Mouse (Mus musculus) urinary bladder, postnatal 0 days (tissue): ENCODE results near the gene Hlcs. TPM values are rescaled to one million over a fixed set of nuclear protein-coding genes. Genes with fewer than 3 reads are reported as not detected.

Source experiments
- microRNA-seq: library from miRNA; unstranded; fragments of <30 nt; microRNA quantifications from one replicate; pipeline ENCODE4, GENCODE M21; 2016
- polyA plus RNA-seq: library from polyadenylated mRNA; unstranded; fragments of >200 nt; fragmentation: Nextera tagmentation; extraction: Ambion mirVana; gene quantifications from 2 replicates; pipeline ENCODE4 v1.2.1, GENCODE M21; 2015

The Hlcs gene
- polyA plus RNA-seq = 4.8 and 5.2 TPM in 2 replicates

DNA sequence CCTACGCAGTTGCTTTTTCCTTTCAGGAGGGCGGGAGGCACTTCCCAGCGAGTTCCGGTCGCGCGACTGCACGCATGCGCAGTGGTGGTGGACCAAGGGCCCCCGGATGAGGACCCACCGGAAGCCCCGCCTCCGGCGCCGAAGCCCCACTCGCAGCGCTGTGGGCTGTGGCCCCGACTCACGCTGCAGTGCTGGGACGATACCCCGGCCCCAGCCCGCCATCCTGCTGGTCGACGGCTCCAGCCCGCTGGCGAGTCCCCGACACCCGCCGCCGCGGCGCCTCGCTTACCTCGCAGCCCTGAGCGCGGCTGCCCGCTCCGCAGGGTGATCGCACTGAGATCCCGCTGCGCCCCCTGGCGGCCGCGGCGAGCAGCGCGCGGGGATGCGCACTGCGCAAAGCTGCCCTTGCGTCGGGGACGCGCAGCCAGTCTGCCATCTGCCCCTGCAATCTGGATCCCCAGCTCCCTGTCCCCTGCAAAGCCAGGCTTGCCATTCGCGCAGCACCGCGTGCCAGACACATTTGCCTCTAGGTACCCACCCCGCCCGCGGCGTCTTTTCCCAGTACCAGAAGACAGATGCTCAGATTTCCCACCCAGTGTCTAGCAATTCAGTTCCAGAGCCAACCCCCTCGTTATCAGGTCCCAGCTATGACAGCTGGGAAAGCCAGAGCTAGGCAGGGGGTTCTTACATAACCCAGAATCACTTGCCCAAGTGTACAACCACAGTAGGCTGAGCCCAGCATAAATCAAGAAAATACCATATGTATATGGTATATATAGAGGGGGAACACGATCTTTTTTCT lies at the start of gene Hlcs:
Hlcs (minus strand) TSS at position 343 of the 802 bp plus-strand sequence.

GRCm38 (mm10) chr16:94327781-94328711 lies 14.7 kb upstream of the Hlcs start, which contains the start of gene Ripply3:
Ripply3 (plus strand) TSS chr16:94328420.

DNA sequence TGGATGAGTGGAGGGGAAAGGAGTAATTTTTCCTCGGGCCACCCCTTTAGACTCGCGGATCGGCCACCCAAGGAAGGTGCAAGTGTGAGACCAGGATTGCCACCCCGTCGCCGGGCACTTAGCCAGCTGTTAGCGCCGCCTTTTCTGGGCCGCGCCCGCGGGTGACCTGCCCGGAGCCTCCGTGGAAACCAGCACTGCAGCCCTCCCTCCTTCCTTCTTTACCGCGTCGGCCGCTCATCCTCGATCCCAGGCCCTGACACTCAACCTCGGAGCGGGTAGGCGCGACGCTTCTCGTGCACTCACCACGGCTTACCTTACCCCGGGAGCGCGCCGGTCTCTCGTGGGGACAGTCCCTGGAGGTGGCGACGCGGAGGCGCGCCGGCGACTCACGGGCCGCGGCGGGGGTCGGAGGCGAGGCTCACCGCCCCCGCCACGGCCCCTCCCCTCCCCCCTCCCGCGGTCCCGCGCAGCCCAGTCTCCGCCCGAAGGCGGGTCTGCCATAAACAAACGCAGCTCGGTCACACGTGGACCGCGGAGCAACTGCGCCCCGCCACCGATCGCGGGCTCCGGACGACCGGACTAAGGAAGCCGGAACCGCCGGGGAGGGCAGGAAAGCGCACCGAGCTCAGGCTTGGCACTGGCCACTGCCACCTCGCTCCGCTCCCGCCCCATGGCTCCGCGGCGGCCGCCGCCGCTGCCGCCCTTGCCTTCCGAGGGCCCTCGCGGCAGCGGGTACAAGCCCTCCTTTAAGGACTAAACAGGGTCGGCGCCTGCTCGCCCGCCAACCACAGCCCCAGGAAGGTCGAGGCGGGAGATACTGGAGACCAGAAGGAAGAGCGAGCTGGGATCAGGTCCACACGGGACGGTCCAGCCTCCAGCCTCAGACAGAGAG lies 228.4 kb downstream of the Hlcs start, which contains the start of gene Sim2:
Sim2 (plus strand) TSS at position 221 of the 892 bp plus-strand sequence.

Small RNA genes lying within 50 kb of the gene (microRNA-seq; reads per million reads assigned to microRNA genes)
- gene Gm23062 = not detected

Other genes with a start within 250 kb of the Hlcs start
- not detected in 2 replicates for gene Sim2, start 228.6 kb downstream of the Hlcs start, polyA plus RNA-seq
- gene Ripply3, start 14.8 kb upstream of the Hlcs start, polyA plus RNA-seq = 0.90 and 1.3 TPM in 2 replicates
- gene Ttc3, start 57.0 kb upstream of the Hlcs start, polyA plus RNA-seq = 58.6 and 62.4 TPM in 2 replicates
- gene Pigp, start 58.3 kb upstream of the Hlcs start, polyA plus RNA-seq = 137 and 140 TPM in 2 replicates
- gene Vps26c, start 213.3 kb upstream of the Hlcs start, polyA plus RNA-seq = 29.1 and 35.0 TPM in 2 replicates